ENCODE assay signal across 7 mouse cellular contexts in the genomic region with DNA sequence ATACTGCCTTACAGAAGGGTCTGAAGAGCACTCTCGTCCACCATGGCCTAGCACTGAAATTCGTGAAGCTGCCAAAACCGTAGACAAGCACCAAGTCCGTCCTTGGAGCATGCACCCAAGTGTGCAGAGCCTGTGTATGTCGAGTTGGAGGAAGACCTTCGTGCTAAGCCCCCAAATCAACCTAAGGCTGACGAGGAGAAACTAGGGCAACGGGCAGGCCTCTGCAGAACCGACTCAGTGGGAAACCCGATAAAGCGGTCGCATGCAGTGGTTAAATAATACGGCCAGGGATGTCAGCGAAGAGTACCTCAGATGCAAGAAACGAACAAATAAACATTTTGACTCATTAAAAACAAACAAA. TPM values are rescaled to one million over a fixed set of nuclear protein-coding genes. Genes with fewer than 3 reads are reported as not detected.
A peak's percentile ranks its signal among the peaks of the same experiment; 100 is the strongest.
DNase-seq lines count a peak whose midpoint lies in the region; ATAC-seq and TF ChIP-seq lines count a peak whose summit lies in the region.

No protein-coding gene starts in this region.

- H3K4me1 ChIP-seq in forebrain, embryonic 14.5 days (ENCODE audit: control insufficient read depth, insufficient read depth, low read length) = peaks cover 12% of the 10 kb centered on the region; the same call in 1 of the 2 replicates
- 0 out of 2 replicates have a peak, but pooled peaks cover 2% of the 10 kb centered on the region for H3K4me1 ChIP-seq in limb, embryonic 14.5 days (ENCODE audit: control insufficient read depth, insufficient read depth, low read length)
- H3K4me1 ChIP-seq in stomach, embryonic 16.5 days (ENCODE audit: control insufficient read depth, insufficient read depth, low read length) = 0 out of 2 replicates have a peak, but pooled peaks cover 5% of the 10 kb centered on the region

- peak overlapping the region; percentile 81 for H3K27ac ChIP-seq in forebrain, embryonic 14.5 days (ENCODE audit: low read depth, low read length)
- peak overlapping the region; percentile 45 for H3K27ac ChIP-seq in limb, embryonic 14.5 days (replicated peaks; ENCODE audit: low read depth, low read length)
- peak overlapping the region; percentile 88 for H3K27ac ChIP-seq in stomach, embryonic 16.5 days (ENCODE audit: low read length)

- TF ChIP-seq POLR2A in limb, embryonic 14.5 days (IDR thresholded peaks at IDR 0.05; ENCODE audit: borderline replicate concordance, extremely low read depth, insufficient read depth, insufficient read length) = no peak

- H3K9ac ChIP-seq in forebrain, embryonic 14.5 days (ENCODE audit: low read length) = peak overlapping the region; percentile 65
- H3K9ac ChIP-seq in limb, embryonic 14.5 days (ENCODE audit: low read depth, low read length, severe bottlenecking) = peak overlapping the region; percentile 35
- H3K9ac ChIP-seq in stomach, embryonic 16.5 days (ENCODE audit: low read length) = peak overlapping the region; percentile 71

- ATAC-seq in forebrain, embryonic 14.5 days = peak; percentile 68
- ATAC-seq in limb, embryonic 14.5 days (ENCODE audit: low FRiP score, low read depth) = peak; percentile 51; the same call in 1 of the 2 replicates
- no peak; the same call in 1 of the 2 replicates for ATAC-seq in stomach, embryonic 16.5 days (ENCODE audit: insufficient read depth, low FRiP score)

- no peaks in the 10 kb centered on the region for H3K9me3 ChIP-seq in forebrain, embryonic 14.5 days (replicated peaks; ENCODE audit: control insufficient read depth, low read length)
- H3K9me3 ChIP-seq in limb, embryonic 14.5 days (ENCODE audit: control insufficient read depth, low read length) = no peaks in the 10 kb centered on the region
- H3K9me3 ChIP-seq in stomach, embryonic 16.5 days (replicated peaks; ENCODE audit: control insufficient read depth, low read length) = no peaks in the 10 kb centered on the region

- WGBS in forebrain, embryonic 14.5 days = 7% methylated on average over 15 of the region's 15 CpGs
- WGBS in limb, embryonic 14.5 days = 14% methylated on average over 15 of the region's 15 CpGs
- WGBS in stomach, embryonic 16.5 days = 14% methylated on average over 15 of the region's 15 CpGs

- H3K27me3 ChIP-seq in forebrain, embryonic 14.5 days (replicated peaks; ENCODE audit: control insufficient read depth, insufficient read depth, low read length) = no peaks in the 10 kb centered on the region
- no peaks in the 10 kb centered on the region for H3K27me3 ChIP-seq in limb, embryonic 14.5 days (ENCODE audit: control insufficient read depth, insufficient read depth, low read length)
- H3K27me3 ChIP-seq in stomach, embryonic 16.5 days (ENCODE audit: control insufficient read depth, insufficient read depth, low read length) = no peaks in the 10 kb centered on the region

- no peaks in the 10 kb centered on the region for H3K36me3 ChIP-seq in forebrain, embryonic 14.5 days (ENCODE audit: control insufficient read depth, insufficient read depth, low read length)
- no peaks in the 10 kb centered on the region for H3K36me3 ChIP-seq in limb, embryonic 14.5 days (ENCODE audit: control insufficient read depth, insufficient read depth, low read length)
- no peaks in the 10 kb centered on the region for H3K36me3 ChIP-seq in stomach, embryonic 16.5 days (ENCODE audit: control insufficient read depth, insufficient read depth, low read length)

- peak; percentile 15 for DNase-seq in right cerebral cortex, postnatal 14 days
- no peak for DNase-seq in right cerebral cortex, postnatal 36 days (ENCODE audit: low spot score in 2 of 2)
- DNase-seq in forebrain, embryonic 14.5 days (ENCODE audit: low spot score) = no peak
- DNase-seq in limb, embryonic 14.5 days (ENCODE audit: low spot score) = no peak
- no peak for DNase-seq in Muller cell, postnatal 12 days (ENCODE audit: inconsistent ontology term)
- no peak for DNase-seq in adrenal gland, adult 2 months

- peak overlapping the region; percentile 50 for H3K4me3 ChIP-seq in forebrain, embryonic 14.5 days (ENCODE audit: low read depth, low read length)
- H3K4me3 ChIP-seq in limb, embryonic 14.5 days (replicated peaks; ENCODE audit: low read length) = peak overlapping the region; percentile 45
- H3K4me3 ChIP-seq in stomach, embryonic 16.5 days (replicated peaks; ENCODE audit: low read length) = peak overlapping the region; percentile 63

- peak overlapping the region; percentile 65 for H3K4me2 ChIP-seq in forebrain, embryonic 14.5 days (ENCODE audit: low read length)
- peak overlapping the region; percentile 40 for H3K4me2 ChIP-seq in limb, embryonic 14.5 days (replicated peaks; ENCODE audit: low read depth, low read length, severe bottlenecking)
- peak overlapping the region; percentile 72 for H3K4me2 ChIP-seq in stomach, embryonic 16.5 days (ENCODE audit: low read depth, low read length)

RNA-seq across cellular contexts. Expression of gene Cfap126, which starts 3.1 kb away (rescaled TPM):
- polyA plus RNA-seq in forebrain, embryonic 14.5 days (2014; fragmentation: Nextera tagmentation; extraction: Ambion mirVana) = 7.2 and 8.8 TPM in 2 replicates
- 2.1 and 2.7 TPM in 2 replicates for polyA plus RNA-seq in limb, embryonic 14.5 days (2012; rRNA removed)
- polyA plus RNA-seq in limb, embryonic 14.5 days (2014; fragmentation: Nextera tagmentation; extraction: Ambion mirVana) = 1.1 and 1.3 TPM in 2 replicates
- 2.1 and 3.1 TPM in 2 replicates for polyA plus RNA-seq in stomach, embryonic 16.5 days (2015; fragmentation: Nextera tagmentation; extraction: Ambion mirVana)
- 1 to 10 TPM; 2.7 to 3.1 TPM for total RNA-seq in adrenal gland, adult 2 months (2021)
- 2.2 and 3.1 TPM in 2 replicates for polyA plus RNA-seq in adrenal gland, adult 2 months (2012; rRNA removed)

RNA-seq across cellular contexts. Expression of gene Sdhc, which starts 39.8 kb away (rescaled TPM):
- 301 and 310 TPM in 2 replicates for polyA plus RNA-seq in forebrain, embryonic 14.5 days (2014; fragmentation: Nextera tagmentation; extraction: Ambion mirVana)
- 246 and 314 TPM in 2 replicates for polyA plus RNA-seq in limb, embryonic 14.5 days (2012; rRNA removed)
- 273 and 281 TPM in 2 replicates for polyA plus RNA-seq in limb, embryonic 14.5 days (2014; fragmentation: Nextera tagmentation; extraction: Ambion mirVana)
- polyA plus RNA-seq in stomach, embryonic 16.5 days (2015; fragmentation: Nextera tagmentation; extraction: Ambion mirVana) = 282 and 298 TPM in 2 replicates
- 100 to 1,000 TPM; 415 to 526 TPM for total RNA-seq in adrenal gland, adult 2 months (2021)
- polyA plus RNA-seq in adrenal gland, adult 2 months (2012; rRNA removed) = 125 and 156 TPM in 2 replicates

RNA-seq across cellular contexts. Expression of gene Mpz, which starts 39.9 kb away (rescaled TPM):
- polyA plus RNA-seq in forebrain, embryonic 14.5 days (2014; fragmentation: Nextera tagmentation; extraction: Ambion mirVana) = 0.09 and 0.22 TPM in 2 replicates
- 14.6 and 19.8 TPM in 2 replicates for polyA plus RNA-seq in limb, embryonic 14.5 days (2012; rRNA removed)
- 4.9 and 5.3 TPM in 2 replicates for polyA plus RNA-seq in limb, embryonic 14.5 days (2014; fragmentation: Nextera tagmentation; extraction: Ambion mirVana)
- 2.4 and 2.9 TPM in 2 replicates for polyA plus RNA-seq in stomach, embryonic 16.5 days (2015; fragmentation: Nextera tagmentation; extraction: Ambion mirVana)
- total RNA-seq in adrenal gland, adult 2 months (2021) = 1 to 10 TPM in 1 of 2 experiments, under 1 TPM in 1; 0.49 to 1.5 TPM
- 1.7 and 5.1 TPM in 2 replicates for polyA plus RNA-seq in adrenal gland, adult 2 months (2012; rRNA removed)

RNA-seq across cellular contexts. Expression of gene Fcgr3, which starts 45.9 kb away (rescaled TPM):
- 8.3 and 11.5 TPM in 2 replicates for polyA plus RNA-seq in forebrain, embryonic 14.5 days (2014; fragmentation: Nextera tagmentation; extraction: Ambion mirVana)
- polyA plus RNA-seq in limb, embryonic 14.5 days (2012; rRNA removed) = 12.8 and 13.7 TPM in 2 replicates
- polyA plus RNA-seq in limb, embryonic 14.5 days (2014; fragmentation: Nextera tagmentation; extraction: Ambion mirVana) = 17.6 and 19.7 TPM in 2 replicates
- 17.7 and 20.2 TPM in 2 replicates for polyA plus RNA-seq in stomach, embryonic 16.5 days (2015; fragmentation: Nextera tagmentation; extraction: Ambion mirVana)
- 10 to 100 TPM; 16.4 to 17.7 TPM for total RNA-seq in adrenal gland, adult 2 months (2021)
- 5.4 and 5.5 TPM in 2 replicates for polyA plus RNA-seq in adrenal gland, adult 2 months (2012; rRNA removed)
